Mouse (Mus musculus): ENCODE results near the gene Gm5269. TPM values are rescaled to one million over a fixed set of nuclear protein-coding genes. Genes with fewer than 3 reads are reported as not detected.

The Gm5269 gene
- polyA plus RNA-seq, 1 experiment from 2014 or later: not detected

- Histone ChIP-seq H3K27me3 (ENCODE audit: control insufficient read depth, insufficient read depth, low read length) (no peaks in the 10 kb centered on the region), H3K36me3 (ENCODE audit: control insufficient read depth, insufficient read depth, low read length) (no peaks in the 10 kb centered on the region), H3K9me3 (ENCODE audit: control insufficient read depth, low read length) (no peaks in the 10 kb centered on the region), H3K27ac (ENCODE audit: low read depth, low read length) (no peak overlapping the region), H3K9ac (ENCODE audit: low read length) (no peak overlapping the region), H3K4me2 (ENCODE audit: low read depth) (no peak overlapping the region), H3K4me1 (ENCODE audit: control insufficient read depth, insufficient read depth, low read length) (no peaks in the 10 kb centered on the region), H3K4me3 (ENCODE audit: low read depth, low read length) (no peak overlapping the region)
- ATAC-seq (ENCODE audit: insufficient read depth, low FRiP score, low TSS enrichment) (no peak), DNase-seq (ENCODE audit: low spot score) (no peak)
- WGBS: 81% methylated on average over 2 of the region's 2 CpGs
These were observed 1.9 kb upstream of the Gm5269 start for GRCm38 (mm10) chr1:45891986-45892385.

- no peak for ATAC-seq (ENCODE audit: insufficient read depth, low FRiP score, low TSS enrichment)
- Histone ChIP-seq H3K4me3 (ENCODE audit: low read depth, low read length) (no peak overlapping the region), H3K4me1 (ENCODE audit: control insufficient read depth, insufficient read depth, low read length) (no peaks in the 10 kb centered on the region), H3K27ac (ENCODE audit: low read depth, low read length) (no peak overlapping the region), H3K4me2 (ENCODE audit: low read depth) (no peak overlapping the region), H3K9ac (ENCODE audit: low read length) (no peak overlapping the region), H3K27me3 (ENCODE audit: control insufficient read depth, insufficient read depth, low read length) (no peaks in the 10 kb centered on the region), H3K36me3 (ENCODE audit: control insufficient read depth, insufficient read depth, low read length) (no peaks in the 10 kb centered on the region), H3K9me3 (ENCODE audit: control insufficient read depth, low read length) (no peaks in the 10 kb centered on the region)
- no peak for DNase-seq (ENCODE audit: low spot score)
- WGBS: 87% methylated on average over 9 of the region's 9 CpGs
These were observed 3.3 kb downstream of the Gm5269 start for GRCm38 (mm10) chr1:45886800-45887199.

- no peak overlapping the region for H3K4me3 ChIP-seq (ENCODE audit: low read depth, low read length)
- H3K27ac ChIP-seq (ENCODE audit: low read depth, low read length): no peak overlapping the region
- H3K9ac ChIP-seq (ENCODE audit: low read length): no peak overlapping the region
- H3K9me3 ChIP-seq (ENCODE audit: control insufficient read depth, low read length): no peaks in the 10 kb centered on the region
- H3K27me3 ChIP-seq (ENCODE audit: control insufficient read depth, insufficient read depth, low read length): no peaks in the 10 kb centered on the region
- no peak overlapping the region for H3K4me2 ChIP-seq (ENCODE audit: low read depth)
- no peak for ATAC-seq (ENCODE audit: insufficient read depth, low FRiP score, low TSS enrichment)
- no peaks in the 10 kb centered on the region for H3K4me1 ChIP-seq (ENCODE audit: control insufficient read depth, insufficient read depth, low read length)
- H3K36me3 ChIP-seq (ENCODE audit: control insufficient read depth, insufficient read depth, low read length): no peaks in the 10 kb centered on the region
- DNase-seq (ENCODE audit: low spot score): no peak
These were observed 6.7 kb downstream of the Gm5269 start for GRCm38 (mm10) chr1:45883378-45883777.

- H3K27ac ChIP-seq (ENCODE audit: low read depth, low read length): no peak overlapping the region
- H3K4me2 ChIP-seq (ENCODE audit: low read depth): no peak overlapping the region
- no peaks in the 10 kb centered on the region for H3K4me1 ChIP-seq (ENCODE audit: control insufficient read depth, insufficient read depth, low read length)
- no peak for ATAC-seq (ENCODE audit: insufficient read depth, low FRiP score, low TSS enrichment)
- WGBS: 30% methylated on average over 6 of the region's 6 CpGs
- H3K9me3 ChIP-seq (ENCODE audit: control insufficient read depth, low read length): no peaks in the 10 kb centered on the region
- H3K4me3 ChIP-seq (ENCODE audit: low read depth, low read length): no peak overlapping the region
- H3K27me3 ChIP-seq (ENCODE audit: control insufficient read depth, insufficient read depth, low read length): no peaks in the 10 kb centered on the region
- H3K36me3 ChIP-seq (ENCODE audit: control insufficient read depth, insufficient read depth, low read length): no peaks in the 10 kb centered on the region
- no peak overlapping the region for H3K9ac ChIP-seq (ENCODE audit: low read length)
- DNase-seq (ENCODE audit: low spot score): no peak
These were observed 8.0 kb downstream of the Gm5269 start for GRCm38 (mm10) chr1:45882076-45882475.

- Histone ChIP-seq H3K4me1 (ENCODE audit: control insufficient read depth, insufficient read depth, low read length) (no peaks in the 10 kb centered on the region), H3K9ac (ENCODE audit: low read length) (no peak overlapping the region), H3K9me3 (ENCODE audit: control insufficient read depth, low read length) (no peaks in the 10 kb centered on the region), H3K4me2 (ENCODE audit: low read depth) (no peak overlapping the region), H3K27me3 (ENCODE audit: control insufficient read depth, insufficient read depth, low read length) (no peaks in the 10 kb centered on the region), H3K36me3 (ENCODE audit: control insufficient read depth, insufficient read depth, low read length) (no peaks in the 10 kb centered on the region), H3K27ac (ENCODE audit: low read depth, low read length) (no peak overlapping the region), H3K4me3 (ENCODE audit: low read depth, low read length) (no peak overlapping the region)
- WGBS: 83% methylated on average over 3 of the region's 3 CpGs
- ATAC-seq (ENCODE audit: insufficient read depth, low FRiP score, low TSS enrichment): no peak
- no peak for DNase-seq (ENCODE audit: low spot score)
These were observed 8.7 kb downstream of the Gm5269 start for GRCm38 (mm10) chr1:45881228-45881832.

GRCm38 (mm10) chr1:45877463-45877862 lies 12.6 kb downstream of the Gm5269 start:
- no peak overlapping the region for H3K4me3 ChIP-seq (ENCODE audit: low read depth, low read length)
- no peaks in the 10 kb centered on the region for H3K27me3 ChIP-seq (ENCODE audit: control insufficient read depth, insufficient read depth, low read length)
- H3K9ac ChIP-seq (ENCODE audit: low read length): no peak overlapping the region
- H3K4me2 ChIP-seq (ENCODE audit: low read depth): no peak overlapping the region
- ATAC-seq (ENCODE audit: insufficient read depth, low FRiP score, low TSS enrichment) (no peak), DNase-seq (ENCODE audit: low spot score) (no peak)
- no peaks in the 10 kb centered on the region for H3K4me1 ChIP-seq (ENCODE audit: control insufficient read depth, insufficient read depth, low read length)
- no peak overlapping the region for H3K27ac ChIP-seq (ENCODE audit: low read depth, low read length)
- no peaks in the 10 kb centered on the region for H3K9me3 ChIP-seq (ENCODE audit: control insufficient read depth, low read length)
- H3K36me3 ChIP-seq (ENCODE audit: control insufficient read depth, insufficient read depth, low read length): no peaks in the 10 kb centered on the region
- WGBS: 61% methylated on average over 3 of the region's 3 CpGs

- Histone ChIP-seq H3K4me3 (ENCODE audit: low read depth, low read length) (no peak overlapping the region), H3K4me1 (ENCODE audit: control insufficient read depth, insufficient read depth, low read length) (no peaks in the 10 kb centered on the region), H3K4me2 (ENCODE audit: low read depth) (no peak overlapping the region), H3K27me3 (ENCODE audit: control insufficient read depth, insufficient read depth, low read length) (no peaks in the 10 kb centered on the region), H3K36me3 (ENCODE audit: control insufficient read depth, insufficient read depth, low read length) (no peaks in the 10 kb centered on the region), H3K9ac (ENCODE audit: low read length) (no peak overlapping the region), H3K27ac (ENCODE audit: low read depth, low read length) (no peak overlapping the region), H3K9me3 (ENCODE audit: control insufficient read depth, low read length) (no peaks in the 10 kb centered on the region)
- WGBS: 90% methylated on average over 6 of the region's 6 CpGs
- ATAC-seq (ENCODE audit: insufficient read depth, low FRiP score, low TSS enrichment): no peak
- DNase-seq (ENCODE audit: low spot score): no peak
These were observed 13.4 kb downstream of the Gm5269 start for GRCm38 (mm10) chr1:45876450-45877198.

- Histone ChIP-seq H3K27me3 (ENCODE audit: control insufficient read depth, insufficient read depth, low read length) (no peaks in the 10 kb centered on the region), H3K27ac (ENCODE audit: low read depth, low read length) (no peak overlapping the region), H3K36me3 (ENCODE audit: control insufficient read depth, insufficient read depth, low read length) (no peaks in the 10 kb centered on the region), H3K4me1 (ENCODE audit: control insufficient read depth, insufficient read depth, low read length) (no peaks in the 10 kb centered on the region), H3K4me2 (ENCODE audit: low read depth) (no peak overlapping the region), H3K9ac (ENCODE audit: low read length) (no peak overlapping the region), H3K4me3 (ENCODE audit: low read depth, low read length) (no peak overlapping the region), H3K9me3 (ENCODE audit: control insufficient read depth, low read length) (no peaks in the 10 kb centered on the region)
- ATAC-seq (ENCODE audit: insufficient read depth, low FRiP score, low TSS enrichment) (no peak), DNase-seq (ENCODE audit: low spot score) (no peak)
- WGBS: 80% methylated on average over 2 of the region's 2 CpGs
These were observed 14.4 kb downstream of the Gm5269 start for GRCm38 (mm10) chr1:45875640-45876039.

GRCm38 (mm10) chr1:45873250-45873649 lies 16.8 kb downstream of the Gm5269 start:
- no peak for DNase-seq (ENCODE audit: low spot score)
- Histone ChIP-seq H3K4me1 (ENCODE audit: control insufficient read depth, insufficient read depth, low read length) (no peaks in the 10 kb centered on the region), H3K9me3 (ENCODE audit: control insufficient read depth, low read length) (no peaks in the 10 kb centered on the region), H3K4me3 (ENCODE audit: low read depth, low read length) (no peak overlapping the region), H3K36me3 (ENCODE audit: control insufficient read depth, insufficient read depth, low read length) (no peaks in the 10 kb centered on the region), H3K4me2 (ENCODE audit: low read depth) (no peak overlapping the region), H3K27me3 (ENCODE audit: control insufficient read depth, insufficient read depth, low read length) (no peaks in the 10 kb centered on the region), H3K27ac (ENCODE audit: low read depth, low read length) (no peak overlapping the region), H3K9ac (ENCODE audit: low read length) (no peak overlapping the region)
- WGBS: 86% methylated on average over 2 of the region's 2 CpGs
- no peak for ATAC-seq (ENCODE audit: insufficient read depth, low FRiP score, low TSS enrichment)
